Mouse (Mus musculus) gastrocnemius, adult 2 months (tissue): ENCODE data around the gene Ildr1. TPM values are rescaled to one million over a fixed set of nuclear protein-coding genes. Genes with fewer than 3 reads are reported as not detected.

Source experiments
- DNase-seq: peaks from one replicate; pipeline ENCODE4 v3.0.0; 2022
- H3K27ac ChIP-seq: fragments of 200-600 bp; 2 replicates; pipeline ENCODE4 v1.8.1; 2022; ENCODE audit warnings: mild to moderate bottlenecking
- H3K4me3 ChIP-seq: fragments of 200-600 bp; 2 replicates; pipeline ENCODE4 v1.8.1; 2022; ENCODE audit warnings: mild to moderate bottlenecking, moderate library complexity
- CTCF ChIP-seq: fragments of 200-600 bp; IDR thresholded peaks from 2 replicates; pipeline ENCODE4 v1.8.1; 2022; ENCODE audit warnings: antibody characterized with exemption, mild to moderate bottlenecking, moderate library complexity
- intact Hi-C: fragments of 180-260 bp; cut with DNase I; formaldehyde crosslinking; loops from one replicate; pipeline ENCODE4 v1.15.1; 2025
- long read RNA-seq, 2 experiments: library from polyadenylated mRNA; stranded (forward); transcript quantifications; one replicate each; pipeline ENCODE4 v2.0.0; 2021
- total RNA-seq, 2 experiments: library from RNA; stranded (reverse); gene quantifications; 2 replicates each; pipeline ENCODE4 v1.2.3; 2021

Gene Ildr1
- under 1 TPM in 1 of 2 experiments, not detected in 1; 0.14 TPM for total RNA-seq
- long read RNA-seq, experiment 1, partial matches to known transcripts, result 0 of 2 reads
- long read RNA-seq, experiment 1, other reads (novel, unspliced or antisense), result 0 of 2 reads
- long read RNA-seq, experiment 2, result 0 reads

DNA sequence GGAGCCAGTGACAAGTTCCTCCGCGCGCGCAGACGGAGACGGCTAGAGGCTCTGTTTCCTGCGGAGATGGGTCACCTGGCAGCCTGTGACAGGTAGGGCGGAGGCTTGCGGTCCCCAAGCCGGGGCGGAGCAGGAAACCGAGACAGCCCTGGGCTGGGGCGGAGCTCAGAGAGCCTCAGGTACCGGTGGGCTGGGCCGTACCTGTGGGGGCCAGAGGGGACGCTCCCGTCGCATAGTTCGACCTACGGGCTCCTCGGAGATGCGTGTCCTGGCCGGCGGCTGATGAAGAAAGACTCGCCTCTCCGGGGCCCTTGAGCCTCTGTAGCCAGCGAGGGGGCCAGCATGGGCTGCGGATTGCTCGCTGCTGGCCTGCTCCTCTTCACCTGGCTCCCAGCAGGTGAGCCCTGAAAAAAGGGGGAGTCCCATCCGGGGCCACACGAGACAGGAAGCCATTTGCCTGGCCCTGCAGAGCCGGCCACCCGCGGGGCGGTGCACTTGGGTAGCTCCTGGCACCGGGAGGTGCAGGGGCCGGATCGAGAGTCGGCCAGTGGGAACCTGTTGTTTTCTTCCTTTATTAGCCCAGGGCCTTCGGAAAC, at the start of gene Ildr1:
TSS of gene Ildr1 (plus strand) at position 161 of the 596 bp plus-strand sequence.
- H3K27ac ChIP-seq, result no peak within 1 kb of the TSS
- intact Hi-C loops, result no loop called here
- no peak for TF ChIP-seq CTCF
- DNase-seq, result no peak
- H3K4me3 ChIP-seq, result peak within 1 kb of the TSS; percentile 61

DNA sequence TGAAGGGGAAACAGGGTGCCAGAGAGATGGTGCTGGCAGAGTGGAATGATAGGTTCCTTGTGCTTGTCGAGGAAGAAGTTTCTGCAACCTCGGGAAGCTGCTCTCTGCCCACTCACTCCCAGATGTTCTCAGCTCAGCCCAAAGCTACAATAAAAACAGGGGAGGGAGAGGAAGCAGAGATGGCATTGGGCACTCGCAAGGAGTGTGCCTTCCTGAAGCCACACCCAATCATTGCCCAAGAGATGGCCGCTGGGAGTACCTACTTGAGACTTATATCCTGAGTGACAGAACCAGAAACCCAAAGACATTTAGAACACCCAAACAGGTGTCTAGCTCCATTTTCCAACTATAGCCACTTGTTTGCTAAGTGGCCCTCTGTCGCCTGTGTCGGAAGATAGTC, 48.7 kb upstream of the Ildr1 start:
- intact Hi-C loops, result no loop called here
- H3K27ac ChIP-seq, result no peak overlapping the region

DNA sequence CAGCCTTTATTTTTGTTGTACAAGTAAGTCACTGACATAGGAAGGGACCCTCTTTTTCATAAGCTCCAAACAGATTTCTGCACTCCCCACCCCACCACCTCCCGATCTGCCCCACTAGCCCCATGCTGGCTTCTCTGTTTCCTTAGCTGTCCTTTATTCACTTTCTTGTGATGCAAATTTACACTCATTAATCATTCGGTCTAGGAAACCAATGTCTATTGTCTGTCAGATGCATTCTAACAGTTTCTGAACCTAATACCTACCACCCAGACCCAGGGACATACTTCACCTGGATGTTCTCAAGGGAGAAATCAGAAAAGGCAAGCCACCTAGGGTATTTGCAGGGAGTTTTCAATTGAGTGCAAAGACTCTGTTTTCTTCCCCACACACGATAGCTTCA, 44.5 kb upstream of the Ildr1 start:
- TF ChIP-seq CTCF, result no peak
- Histone ChIP-seq H3K4me3 (no peak overlapping the region), H3K27ac (no peak overlapping the region)
- DNase-seq, result no peak
- intact Hi-C loops, result no loop called here

More for the DNA sequence above, 48.7 kb upstream of the Ildr1 start:
- no peak for DNase-seq
- H3K4me3 ChIP-seq, result no peak overlapping the region
- TF ChIP-seq CTCF, result no peak

DNA sequence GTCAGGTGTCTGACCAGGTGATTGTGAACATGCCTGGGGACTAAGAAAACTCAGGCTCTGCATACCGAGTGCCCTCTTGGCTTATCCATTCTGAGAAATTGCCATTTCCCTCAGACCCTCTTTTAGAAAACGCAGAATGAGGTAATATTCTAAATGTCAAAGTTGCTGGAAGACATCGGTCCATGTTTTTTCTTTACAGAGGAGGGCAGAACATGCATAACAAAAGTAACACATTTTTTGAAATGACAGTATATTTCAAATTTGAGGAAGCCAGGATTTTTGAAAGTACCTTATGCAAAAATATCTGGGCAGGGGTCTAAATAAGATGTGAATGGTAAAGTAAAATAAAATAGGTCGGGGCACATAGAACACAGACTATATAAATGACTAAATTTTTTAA, 43.3 kb upstream of the Ildr1 start:
- intact Hi-C loops, result no loop called here
- Histone ChIP-seq H3K27ac (no peak overlapping the region), H3K4me3 (no peak overlapping the region)
- TF ChIP-seq CTCF, result no peak
- no peak for DNase-seq

DNA sequence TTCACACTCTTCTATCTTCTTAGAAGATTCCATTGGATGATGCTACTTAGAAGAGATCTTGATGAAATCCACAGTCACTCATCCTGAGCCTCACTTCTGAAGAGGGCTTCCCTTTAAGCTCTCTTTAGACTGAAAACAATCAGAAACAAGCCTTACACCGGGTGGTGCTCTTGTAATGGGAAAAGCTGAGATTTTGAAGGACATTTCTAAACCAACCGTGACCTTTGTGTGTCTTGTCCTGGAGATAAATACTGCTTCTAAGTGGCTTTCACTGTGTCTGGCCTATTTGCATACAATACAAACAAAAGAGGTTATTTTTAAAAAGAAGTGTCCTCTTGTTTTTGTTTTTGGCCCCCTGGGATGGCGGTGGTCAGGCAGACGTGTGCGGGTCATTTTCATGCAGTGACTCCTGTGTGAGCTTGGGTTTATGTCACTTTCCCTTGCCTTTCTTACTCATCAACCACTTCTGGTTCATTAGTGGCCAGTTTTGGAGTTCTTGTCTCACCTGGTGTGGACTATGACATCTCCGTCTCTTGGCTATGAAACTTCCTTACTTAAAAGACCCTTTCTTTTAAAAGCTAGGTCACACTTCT, 42.5 kb upstream of the Ildr1 start:
- DNase-seq, result no peak
- intact Hi-C loops, result no loop called here
- no peak overlapping the region for H3K27ac ChIP-seq
- H3K4me3 ChIP-seq, result no peak overlapping the region
- no peak for TF ChIP-seq CTCF

DNA sequence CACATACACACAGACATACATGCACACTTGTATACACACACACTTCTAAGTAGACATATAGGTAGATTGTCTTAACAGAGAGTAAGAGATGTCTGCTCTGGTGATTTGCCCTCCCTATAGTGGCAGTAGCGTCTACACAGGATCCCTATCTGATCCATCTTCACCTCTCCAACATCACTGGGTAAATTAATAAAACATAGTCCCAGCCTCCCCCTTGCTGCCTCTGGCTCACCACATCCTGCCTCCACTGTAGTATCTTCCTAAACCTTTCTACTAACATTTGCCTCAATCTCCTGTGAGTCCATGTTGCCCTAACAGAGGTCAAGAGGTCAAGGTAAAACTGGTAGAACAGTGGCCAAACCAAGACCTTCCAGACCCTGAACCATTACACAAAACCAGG, 38.6 kb upstream of the Ildr1 start:
- no peak for DNase-seq
- H3K27ac ChIP-seq, result no peak overlapping the region
- intact Hi-C loops, result no loop called here
- no peak overlapping the region for H3K4me3 ChIP-seq
- no peak for TF ChIP-seq CTCF

DNA sequence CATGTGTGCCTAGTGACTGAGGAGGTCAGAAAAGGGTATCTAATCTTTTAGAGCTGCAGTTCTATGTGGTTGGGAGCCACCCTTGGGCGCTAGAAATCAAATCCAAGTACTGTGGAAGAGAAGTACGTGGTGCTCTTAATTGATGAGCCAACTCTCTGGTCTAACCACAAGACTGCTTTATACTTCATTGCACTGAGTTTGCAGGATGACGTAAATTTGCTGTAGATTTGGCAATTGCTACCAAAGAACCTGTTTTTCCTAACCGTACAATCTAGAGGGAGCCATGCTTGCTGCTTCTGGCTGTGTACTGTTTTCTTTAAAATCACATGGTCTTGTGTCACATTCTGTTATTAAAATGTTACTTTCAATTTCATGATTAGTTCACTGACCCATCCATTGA, 37.9 kb upstream of the Ildr1 start:
- intact Hi-C loops, result no loop called here

DNA sequence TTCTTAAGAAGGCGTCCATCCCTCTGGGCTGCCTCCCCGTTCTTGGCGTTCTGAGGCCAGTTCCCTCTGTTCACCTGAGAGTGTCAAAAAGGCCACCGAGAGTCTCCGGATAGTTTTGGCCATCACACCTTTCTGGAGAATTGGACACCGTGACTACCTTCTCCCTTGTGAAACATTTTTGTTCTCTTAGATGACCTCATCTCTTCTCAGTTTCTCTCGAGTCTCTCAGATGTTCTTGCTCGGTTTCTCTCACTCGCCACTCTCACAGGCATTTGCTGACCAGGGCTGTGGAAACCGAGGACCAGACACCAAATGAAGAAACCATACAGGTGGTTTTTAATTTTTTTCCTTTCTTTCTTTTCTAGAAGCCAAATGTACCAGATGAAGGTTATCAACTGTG, 32.4 kb upstream of the Ildr1 start:
- intact Hi-C loops, result no loop called here
- Histone ChIP-seq H3K4me3 (no peak overlapping the region), H3K27ac (no peak overlapping the region)
- no peak for TF ChIP-seq CTCF
- DNase-seq, result no peak

More for the DNA sequence above, 37.9 kb upstream of the Ildr1 start:
- Histone ChIP-seq H3K27ac (no peak overlapping the region), H3K4me3 (no peak overlapping the region)
- TF ChIP-seq CTCF, result no peak
- DNase-seq, result no peak

DNA sequence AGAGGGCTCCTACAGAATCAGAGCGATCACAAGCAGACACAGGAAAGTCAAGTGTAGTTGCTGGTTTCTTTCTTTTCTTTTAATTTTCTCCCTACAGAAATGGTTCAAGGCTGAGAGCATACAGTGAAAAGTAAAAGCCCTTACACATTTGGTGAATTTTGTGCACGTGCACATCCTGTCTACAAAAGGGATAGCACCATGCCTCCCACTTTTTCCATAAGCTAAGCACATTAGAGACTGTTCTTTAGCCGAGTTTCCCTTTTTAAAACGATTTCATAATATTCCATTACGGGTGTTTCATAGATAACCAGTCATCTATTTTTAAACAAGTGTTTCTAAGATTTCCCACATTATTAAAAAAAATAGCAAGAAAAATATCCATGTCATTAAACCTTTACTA, 30.3 kb upstream of the Ildr1 start:
- no peak for TF ChIP-seq CTCF
- DNase-seq, result no peak
- no peak overlapping the region for H3K27ac ChIP-seq
- intact Hi-C loops, result no loop called here
- H3K4me3 ChIP-seq, result no peak overlapping the region

DNA sequence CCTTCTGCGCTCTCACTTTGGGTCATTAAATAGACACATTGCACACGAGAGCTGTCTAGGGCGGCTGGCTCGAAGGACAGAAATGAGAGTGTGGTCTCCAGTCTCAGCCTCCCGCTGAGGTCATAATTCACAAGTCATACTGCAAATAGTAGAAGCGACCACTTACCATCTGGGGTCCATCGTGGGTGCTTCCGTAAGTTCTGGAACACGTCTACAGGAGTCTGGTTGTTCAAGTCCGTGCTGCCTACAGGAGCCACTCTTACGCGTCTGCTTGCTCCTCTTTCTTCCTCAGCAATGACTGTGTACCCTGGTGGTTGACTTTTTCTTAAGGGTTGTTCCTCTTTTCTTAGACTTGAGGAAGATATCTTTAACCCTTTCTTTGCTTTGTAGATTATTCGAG, 28.0 kb upstream of the Ildr1 start, which contains the start of gene Cd86:
TSS of gene Cd86 (minus strand) at position 300 of the 400 bp plus-strand sequence.
- Histone ChIP-seq H3K4me3 (peak within 1 kb of the TSS; percentile 42; the same call in 1 of the 2 replicates), H3K27ac (no peak within 1 kb of the TSS)
- DNase-seq, result no peak
- intact Hi-C loops, result no loop called here
- no peak for TF ChIP-seq CTCF

DNA sequence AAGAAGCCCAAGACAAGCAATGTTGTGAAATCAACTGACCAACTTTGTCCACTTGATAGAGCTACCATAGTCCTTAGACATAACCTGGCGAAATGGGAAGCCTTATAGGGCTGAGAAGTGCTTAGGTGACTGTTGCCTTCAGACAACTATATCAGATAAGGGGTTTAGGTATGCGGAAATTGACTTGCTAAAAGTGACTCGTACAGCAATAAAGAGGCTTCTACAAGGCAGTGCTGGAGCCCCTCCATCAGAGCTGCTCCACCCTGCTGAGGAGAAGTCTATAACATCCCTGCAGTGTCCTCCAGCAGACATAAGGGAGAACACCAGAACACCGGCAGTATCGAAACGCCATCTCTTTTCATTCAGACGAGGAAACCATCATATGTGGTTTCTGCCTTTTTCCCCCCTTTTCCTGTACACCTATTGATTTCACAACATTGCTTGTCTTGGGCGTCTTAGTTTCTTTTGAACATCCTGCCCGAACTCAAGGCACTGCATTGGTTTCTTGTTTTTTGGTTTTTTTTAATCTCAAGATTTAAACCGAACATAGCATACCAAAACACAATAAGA, 27.2 kb upstream of the Ildr1 start:
- no peak for DNase-seq
- intact Hi-C loops, result no loop called here
- Histone ChIP-seq H3K4me3 (no peak overlapping the region), H3K27ac (no peak overlapping the region)
- no peak for TF ChIP-seq CTCF

DNA sequence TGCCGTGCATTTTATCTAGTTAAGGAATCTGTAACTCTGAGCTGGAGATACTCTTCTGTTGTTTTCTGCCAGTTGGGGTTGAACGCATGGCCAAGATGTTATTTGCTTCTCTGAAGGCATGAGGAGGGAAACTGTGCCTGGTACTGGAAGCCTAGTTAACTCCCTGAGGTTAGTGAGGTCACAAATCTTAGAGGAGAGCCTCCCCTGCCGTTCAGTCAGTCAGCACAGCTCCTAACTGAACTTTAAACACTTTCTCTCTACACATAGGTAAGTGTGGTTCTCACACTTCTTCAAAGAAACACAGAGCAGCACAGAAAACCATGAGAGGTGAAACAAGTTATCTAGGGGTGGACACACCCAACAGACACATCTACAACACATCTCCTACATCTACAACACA, 23.2 kb upstream of the Ildr1 start:
- intact Hi-C loops, result no loop called here
- no peak for DNase-seq
- H3K27ac ChIP-seq, result no peak overlapping the region
- H3K4me3 ChIP-seq, result no peak overlapping the region
- no peak for TF ChIP-seq CTCF

DNA sequence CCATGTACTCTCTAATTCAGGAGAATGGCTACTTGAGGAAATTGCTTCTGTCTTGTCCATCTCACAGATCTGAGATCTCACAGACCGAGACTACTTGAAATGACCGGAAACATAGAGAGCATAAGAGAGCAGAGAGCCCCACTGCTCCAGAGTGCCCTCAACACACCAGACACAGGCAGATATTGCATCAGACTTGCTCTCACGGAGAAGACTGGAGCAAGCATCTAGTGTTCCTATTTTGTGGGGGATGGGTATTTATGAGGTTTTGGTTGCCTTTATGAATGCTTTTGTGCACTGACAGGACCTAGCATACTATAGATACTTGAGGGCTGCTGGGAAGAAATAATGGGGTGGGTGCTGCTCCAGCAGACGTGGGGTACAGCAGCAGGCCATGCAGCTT, 20.6 kb upstream of the Ildr1 start:
- Histone ChIP-seq H3K27ac (no peak overlapping the region), H3K4me3 (no peak overlapping the region)
- TF ChIP-seq CTCF, result no peak
- intact Hi-C loops, result no loop called here
- no peak for DNase-seq
